Mouse (Mus musculus): Measurements from ENCODE around the gene Zfp420. TPM values are rescaled to one million over a fixed set of nuclear protein-coding genes. Genes with fewer than 3 reads are reported as not detected.

Gene Zfp420
- total RNA-seq (2014; rRNA removed) (2.8 and 3.7 TPM in 2 replicates), polyA plus RNA-seq (2012; rRNA removed) (0.34 and 0.50 TPM in 2 replicates)

GRCm38 (mm10) chr7:29859532-29860517 lies at the start of gene Zfp420:
Gene Zfp420, plus strand, starts transcription at chr7:29859979.
- peak; percentile 90 for DNase-seq (ENCODE audit: extremely low read depth, low read depth, low spot score)
- no peaks in the 10 kb centered on the region for H3K79me2 ChIP-seq (ENCODE audit: control insufficient read depth, insufficient read depth, low read length)
- H3K4me1 ChIP-seq (ENCODE audit: control insufficient read depth, insufficient read depth, low read length): peaks cover 2% of the 10 kb centered on the region
- H3K9ac ChIP-seq (ENCODE audit: low read depth, low read length): peak within 1 kb of the TSS; percentile 63
- TF ChIP-seq POLR2A (IDR thresholded peaks at IDR 0.05; ENCODE audit: extremely low read depth, insufficient read depth, low read length) (0 out of 2 replicates have a peak, but pooled peaks have one; percentile 25), CTCF (IDR thresholded peaks at IDR 0.05; ENCODE audit: low read depth, low read length) (peak; percentile 6; the same call in 1 of the 2 replicates)
- no peaks in the 10 kb centered on the region for H3K27me3 ChIP-seq (ENCODE audit: control insufficient read depth, insufficient read depth, low read length)
- 0 out of 2 replicates have a peak within 1 kb of the TSS, but pooled peaks have one; percentile 19 for H3K27ac ChIP-seq (replicated peaks; ENCODE audit: insufficient read depth, low read depth, low read length)
- no peaks in the 10 kb centered on the region for H3K36me3 ChIP-seq (ENCODE audit: control insufficient read depth, insufficient read depth, low read length)
- 5% methylated on average over 32 of the region's 32 CpGs for WGBS
- peak within 1 kb of the TSS; percentile 64 for H3K4me3 ChIP-seq (ENCODE audit: insufficient read depth, low read depth, low read length)

DNA sequence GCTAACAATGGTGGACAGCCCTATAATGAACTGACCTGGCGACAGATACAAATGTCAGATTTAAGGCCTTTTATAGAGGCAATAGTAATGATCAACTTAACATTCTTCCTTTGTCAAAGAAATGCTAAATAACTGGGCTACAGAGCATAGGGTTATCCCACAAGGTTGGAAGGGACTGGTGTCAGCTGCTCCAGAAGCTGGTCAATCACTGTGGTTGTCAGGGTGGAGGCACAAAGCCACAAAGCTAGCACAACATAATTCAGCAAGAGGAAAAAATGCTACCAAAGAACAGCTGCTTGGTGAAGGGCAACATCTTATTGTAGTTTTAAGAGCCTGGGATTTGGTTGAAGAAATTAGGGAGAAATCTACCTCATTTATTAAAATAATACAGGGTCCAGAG lies 47.5 kb upstream of the Zfp420 start:
- Histone ChIP-seq H3K4me3 (ENCODE audit: insufficient read depth, low read depth, low read length) (no peak overlapping the region), H3K36me3 (ENCODE audit: control insufficient read depth, insufficient read depth, low read length) (no peaks in the 10 kb centered on the region), H3K4me1 (ENCODE audit: control insufficient read depth, insufficient read depth, low read length) (peaks cover 11% of the 10 kb centered on the region), H3K27me3 (ENCODE audit: control insufficient read depth, insufficient read depth, low read length) (no peaks in the 10 kb centered on the region), H3K9ac (ENCODE audit: low read depth, low read length) (no peak overlapping the region), H3K79me2 (ENCODE audit: control insufficient read depth, insufficient read depth, low read length) (peaks cover 11% of the 10 kb centered on the region), H3K27ac (replicated peaks; ENCODE audit: insufficient read depth, low read depth, low read length) (no peak overlapping the region)
- 94% methylated on average over 1 of the region's 1 CpGs for WGBS
- TF ChIP-seq CTCF (IDR thresholded peaks at IDR 0.05; ENCODE audit: low read depth, low read length): no peak
- no peak for TF ChIP-seq POLR2A (IDR thresholded peaks at IDR 0.05; ENCODE audit: extremely low read depth, insufficient read depth, low read length)
- no peak for DNase-seq (ENCODE audit: extremely low read depth, low read depth, low spot score)

- 96% methylated on average over 2 of the region's 2 CpGs for WGBS
Observed at GRCm38 (mm10) chr7:29814381-29814780, 45.4 kb upstream of the Zfp420 start.

GRCm38 (mm10) chr7:29815061-29815784 lies 44.6 kb upstream of the Zfp420 start:
- Histone ChIP-seq H3K9ac (ENCODE audit: low read depth, low read length) (peak overlapping the region; percentile 61), H3K27ac (replicated peaks; ENCODE audit: insufficient read depth, low read depth, low read length) (peak overlapping the region; percentile 54), H3K27me3 (ENCODE audit: control insufficient read depth, insufficient read depth, low read length) (no peaks in the 10 kb centered on the region), H3K79me2 (ENCODE audit: control insufficient read depth, insufficient read depth, low read length) (peaks cover 18% of the 10 kb centered on the region), H3K4me1 (ENCODE audit: control insufficient read depth, insufficient read depth, low read length) (peaks cover 20% of the 10 kb centered on the region), H3K4me3 (ENCODE audit: insufficient read depth, low read depth, low read length) (peak overlapping the region; percentile 55), H3K36me3 (ENCODE audit: control insufficient read depth, insufficient read depth, low read length) (no peaks in the 10 kb centered on the region)
- TF ChIP-seq CTCF (IDR thresholded peaks at IDR 0.05; ENCODE audit: low read depth, low read length): no peak
- no peak for TF ChIP-seq POLR2A (IDR thresholded peaks at IDR 0.05; ENCODE audit: extremely low read depth, insufficient read depth, low read length)
- under 1% methylated on average over 12 of the region's 12 CpGs for WGBS
- DNase-seq (ENCODE audit: extremely low read depth, low read depth, low spot score): peak; percentile 46

More at GRCm38 (mm10) chr7:29814381-29814780, 45.4 kb upstream of the Zfp420 start:
- Histone ChIP-seq H3K4me1 (ENCODE audit: control insufficient read depth, insufficient read depth, low read length) (peaks cover 20% of the 10 kb centered on the region), H3K79me2 (ENCODE audit: control insufficient read depth, insufficient read depth, low read length) (peaks cover 15% of the 10 kb centered on the region), H3K4me3 (ENCODE audit: insufficient read depth, low read depth, low read length) (no peak overlapping the region), H3K36me3 (ENCODE audit: control insufficient read depth, insufficient read depth, low read length) (no peaks in the 10 kb centered on the region), H3K27me3 (ENCODE audit: control insufficient read depth, insufficient read depth, low read length) (no peaks in the 10 kb centered on the region), H3K9ac (ENCODE audit: low read depth, low read length) (no peak overlapping the region), H3K27ac (replicated peaks; ENCODE audit: insufficient read depth, low read depth, low read length) (no peak overlapping the region)
- no peak for TF ChIP-seq CTCF (IDR thresholded peaks at IDR 0.05; ENCODE audit: low read depth, low read length)
- TF ChIP-seq POLR2A (IDR thresholded peaks at IDR 0.05; ENCODE audit: extremely low read depth, insufficient read depth, low read length): no peak
- no peak for DNase-seq (ENCODE audit: extremely low read depth, low read depth, low spot score)

GRCm38 (mm10) chr7:29815910-29816429 lies 43.8 kb upstream of the Zfp420 start, which contains the start of gene Zfp790:
Gene Zfp790, plus strand, starts transcription at chr7:29816114.
- peak within 1 kb of the TSS; percentile 64 for H3K9ac ChIP-seq (ENCODE audit: low read depth, low read length)
- peaks cover 20% of the 10 kb centered on the region for H3K4me1 ChIP-seq (ENCODE audit: control insufficient read depth, insufficient read depth, low read length)
- peak within 1 kb of the TSS; percentile 68 for H3K27ac ChIP-seq (replicated peaks; ENCODE audit: insufficient read depth, low read depth, low read length)
- peak within 1 kb of the TSS; percentile 55 for H3K4me3 ChIP-seq (ENCODE audit: insufficient read depth, low read depth, low read length)
- WGBS: 0% methylated on average over 26 of the region's 26 CpGs
- TF ChIP-seq POLR2A (IDR thresholded peaks at IDR 0.05; ENCODE audit: extremely low read depth, insufficient read depth, low read length) (peak; percentile 33; the same call in 1 of the 2 replicates), CTCF (IDR thresholded peaks at IDR 0.05; ENCODE audit: low read depth, low read length) (no peak)
- peak; percentile 96 for DNase-seq (ENCODE audit: extremely low read depth, low read depth, low spot score)
- peaks cover 18% of the 10 kb centered on the region for H3K79me2 ChIP-seq (ENCODE audit: control insufficient read depth, insufficient read depth, low read length)
- H3K27me3 ChIP-seq (ENCODE audit: control insufficient read depth, insufficient read depth, low read length): no peaks in the 10 kb centered on the region
- no peaks in the 10 kb centered on the region for H3K36me3 ChIP-seq (ENCODE audit: control insufficient read depth, insufficient read depth, low read length)
